Mouse (Mus musculus): ENCODE measurements around the gene Sag.

Gene Sag

GRCm38 (mm10) chr1:87854411-87854810 is 50.9 kb downstream of the Sag start:
- DNase-seq (ENCODE audit: low spot score): no peak

GRCm38 (mm10) chr1:87854851-87855251 is 51.4 kb downstream of the Sag start:
- no peak for DNase-seq (ENCODE audit: low spot score)

- DNase-seq (ENCODE audit: low spot score): no peak
These were observed 52.0 kb downstream of the Sag start for GRCm38 (mm10) chr1:87855522-87855921.

GRCm38 (mm10) chr1:87856823-87857222 is 53.3 kb downstream of the Sag start:
- no peak for DNase-seq (ENCODE audit: low spot score)

- DNase-seq (ENCODE audit: low spot score): no peak
These were observed 54.6 kb downstream of the Sag start for GRCm38 (mm10) chr1:87858031-87858430.

GRCm38 (mm10) chr1:87858529-87858928 is 55.0 kb downstream of the Sag start:
- no peak for DNase-seq (ENCODE audit: low spot score)

- DNase-seq (ENCODE audit: low spot score): no peak
These were observed 60.1 kb downstream of the Sag start for GRCm38 (mm10) chr1:87863602-87864001.

GRCm38 (mm10) chr1:87864889-87865288 is 61.4 kb downstream of the Sag start:
- DNase-seq (ENCODE audit: low spot score): no peak

GRCm38 (mm10) chr1:87866672-87867071 is 63.2 kb downstream of the Sag start:
- no peak for DNase-seq (ENCODE audit: low spot score)

- no peak for DNase-seq (ENCODE audit: low spot score)
These were observed 68.1 kb downstream of the Sag start for GRCm38 (mm10) chr1:87871546-87871945.

- no peak for DNase-seq (ENCODE audit: low spot score)
These were observed 69.6 kb downstream of the Sag start for GRCm38 (mm10) chr1:87873081-87873480.

GRCm38 (mm10) chr1:87876065-87876464 is 72.6 kb downstream of the Sag start:
- DNase-seq (ENCODE audit: low spot score): no peak

GRCm38 (mm10) chr1:87877552-87878283 is 74.2 kb downstream of the Sag start:
- DNase-seq (ENCODE audit: low spot score): no peak

- DNase-seq (ENCODE audit: low spot score): no peak
These were observed 75.6 kb downstream of the Sag start for GRCm38 (mm10) chr1:87879034-87879433.

GRCm38 (mm10) chr1:87879494-87880325 is 76.2 kb downstream of the Sag start:
- no peak for DNase-seq (ENCODE audit: low spot score)

GRCm38 (mm10) chr1:87880326-87880627 is 76.8 kb downstream of the Sag start:
- DNase-seq (ENCODE audit: low spot score): no peak

GRCm38 (mm10) chr1:87880856-87881255 is 77.4 kb downstream of the Sag start:
- DNase-seq (ENCODE audit: low spot score): no peak

GRCm38 (mm10) chr1:87881726-87882125 is 78.2 kb downstream of the Sag start:
- no peak for DNase-seq (ENCODE audit: low spot score)

GRCm38 (mm10) chr1:87882554-87882953 is 79.1 kb downstream of the Sag start:
- no peak for DNase-seq (ENCODE audit: low spot score)

GRCm38 (mm10) chr1:87890960-87891359 is 87.5 kb downstream of the Sag start:
- no peak for DNase-seq (ENCODE audit: low spot score)

GRCm38 (mm10) chr1:87891634-87892033 is 88.2 kb downstream of the Sag start:
- no peak for DNase-seq (ENCODE audit: low spot score)

GRCm38 (mm10) chr1:87892499-87892898 is 89.0 kb downstream of the Sag start:
- no peak for DNase-seq (ENCODE audit: low spot score)

- no peak for DNase-seq (ENCODE audit: low spot score)
These were observed 89.9 kb downstream of the Sag start for GRCm38 (mm10) chr1:87893414-87893813.
